Mouse (Mus musculus) forebrain, embryonic 16.5 days (tissue): ENCODE data around the gene Tnfrsf11a. TPM values are rescaled to one million over a fixed set of nuclear protein-coding genes. Genes with fewer than 3 reads are reported as not detected.
A peak's percentile ranks its signal among the peaks of the same experiment; 100 is the strongest.

Experiments
- ATAC-seq: fragments of 200-750 bp; cut with Nextera tagmentation; 2 replicates; pipeline ENCODE4 v1.8.0; 2017; ENCODE audit warnings: mild to moderate bottlenecking, moderate library complexity
- H3K27ac ChIP-seq: fragments of 300-500 bp; sonication (generic); 2 replicates; pipeline ENCODE4 v1.5.1; 2014; ENCODE audit warnings: low read length, control low read depth
- H3K27me3 ChIP-seq: fragments of 300-500 bp; sonication (generic); replicated peaks from 2 replicates; pipeline ENCODE4 v1.6.1; 2014; ENCODE audit warnings: low read length; ENCODE audit not compliant: control insufficient read depth, insufficient read depth
- H3K36me3 ChIP-seq: fragments of 300-500 bp; sonication (generic); 2 replicates; pipeline ENCODE4 v1.6.1; 2014; ENCODE audit not compliant: control insufficient read depth, insufficient read depth
- H3K4me1 ChIP-seq: fragments of 300-500 bp; sonication (generic); replicated peaks from 2 replicates; pipeline ENCODE4 v1.6.1; 2014; ENCODE audit warnings: low read length; ENCODE audit not compliant: control insufficient read depth, insufficient read depth
- H3K4me2 ChIP-seq: fragments of 300-500 bp; sonication (generic); 2 replicates; pipeline ENCODE4 v1.6.1; 2014; ENCODE audit warnings: mild to moderate bottlenecking, low read length, control low read depth
- H3K4me3 ChIP-seq: fragments of 300-500 bp; sonication (generic); replicated peaks from 2 replicates; pipeline ENCODE4 v1.5.1; 2014; ENCODE audit warnings: mild to moderate bottlenecking, low read length, control low read depth
- H3K9ac ChIP-seq: fragments of 300-500 bp; sonication (generic); replicated peaks from 2 replicates; pipeline ENCODE4 v1.6.1; 2014; ENCODE audit warnings: low read depth, low read length, control low read depth
- H3K9me3 ChIP-seq: fragments of 300-500 bp; sonication (generic); 2 replicates; pipeline ENCODE4 v1.6.1; 2016; ENCODE audit warnings: low read length; ENCODE audit not compliant: control insufficient read depth
- WGBS: fragments of 180-500 bp; shearing (Covaris S2); extraction: QIAGEN DNeasy Blood & Tissue Kit; methylation state at CpG from one replicate; pipeline ENCODE4 v1.1.7; 2014; 5-methylcytosine and 5-hydroxymethylcytosine counted together
- polyA plus RNA-seq: library from polyadenylated mRNA; unstranded; fragments of >200 nt; fragmentation: Nextera tagmentation; extraction: Ambion mirVana; gene quantifications from 2 replicates; pipeline ENCODE4 v1.2.1, GENCODE M21; 2015

The Tnfrsf11a gene
- polyA plus RNA-seq, 1 experiment from 2014 or later = 0.18 TPM

GRCm38 (mm10) chr1:105878416-105878815 lies 97.9 kb downstream of the Tnfrsf11a start:
- Histone ChIP-seq H3K4me2 (no peak overlapping the region), H3K36me3 (no peaks in the 10 kb centered on the region), H3K9me3 (no peaks in the 10 kb centered on the region), H3K27ac (no peak overlapping the region), H3K4me1 (0 out of 2 replicates have a peak, but pooled peaks cover 2% of the 10 kb centered on the region), H3K27me3 (no peaks in the 10 kb centered on the region), H3K4me3 (no peak overlapping the region), H3K9ac (no peak overlapping the region)
- ATAC-seq = no peak
- 89% methylated on average over 11 of the region's 11 CpGs for WGBS

GRCm38 (mm10) chr1:105880555-105881304 lies 100.2 kb downstream of the Tnfrsf11a start:
- 0 out of 2 replicates have a peak, but pooled peaks cover 2% of the 10 kb centered on the region for H3K4me1 ChIP-seq
- no peak overlapping the region for H3K27ac ChIP-seq
- H3K9ac ChIP-seq = no peak overlapping the region
- no peaks in the 10 kb centered on the region for H3K27me3 ChIP-seq
- H3K4me3 ChIP-seq = no peak overlapping the region; the same call in 1 of the 2 replicates
- H3K36me3 ChIP-seq = no peaks in the 10 kb centered on the region
- H3K4me2 ChIP-seq = peak overlapping the region; percentile 37
- WGBS = 14% methylated on average over 23 of the region's 25 CpGs
- no peaks in the 10 kb centered on the region for H3K9me3 ChIP-seq
- ATAC-seq = peak; percentile 49

- Histone ChIP-seq H3K4me3 (no peak overlapping the region), H3K4me1 (0 out of 2 replicates have a peak, but pooled peaks cover 1% of the 10 kb centered on the region), H3K27me3 (no peaks in the 10 kb centered on the region), H3K36me3 (no peaks in the 10 kb centered on the region), H3K27ac (no peak overlapping the region), H3K9ac (no peak overlapping the region), H3K4me2 (no peak overlapping the region), H3K9me3 (no peaks in the 10 kb centered on the region)
- no peak for ATAC-seq
- WGBS = 84% methylated on average over 7 of the region's 7 CpGs
These were observed 100.9 kb downstream of the Tnfrsf11a start for GRCm38 (mm10) chr1:105881466-105881865.

- ATAC-seq = no peak
- Histone ChIP-seq H3K4me3 (no peak overlapping the region), H3K9me3 (no peaks in the 10 kb centered on the region), H3K27ac (no peak overlapping the region), H3K4me2 (no peak overlapping the region), H3K4me1 (no peaks in the 10 kb centered on the region), H3K9ac (no peak overlapping the region), H3K27me3 (no peaks in the 10 kb centered on the region), H3K36me3 (no peaks in the 10 kb centered on the region)
- WGBS = 82% methylated on average over 2 of the region's 2 CpGs
These were observed 103.0 kb downstream of the Tnfrsf11a start for GRCm38 (mm10) chr1:105883498-105883897.

- WGBS = 90% methylated on average over 1 of the region's 1 CpGs
- no peaks in the 10 kb centered on the region for H3K27me3 ChIP-seq
- no peak for ATAC-seq
- no peak overlapping the region for H3K9ac ChIP-seq
- no peaks in the 10 kb centered on the region for H3K36me3 ChIP-seq
- no peak overlapping the region for H3K4me3 ChIP-seq
- H3K4me2 ChIP-seq = no peak overlapping the region
- no peak overlapping the region for H3K27ac ChIP-seq
- H3K9me3 ChIP-seq = no peaks in the 10 kb centered on the region
- no peaks in the 10 kb centered on the region for H3K4me1 ChIP-seq
These were observed 104.6 kb downstream of the Tnfrsf11a start for GRCm38 (mm10) chr1:105885101-105885500.

GRCm38 (mm10) chr1:105885575-105885974 lies 105.1 kb downstream of the Tnfrsf11a start:
- no peak overlapping the region for H3K4me3 ChIP-seq
- H3K9me3 ChIP-seq = no peaks in the 10 kb centered on the region
- H3K4me2 ChIP-seq = no peak overlapping the region
- no peaks in the 10 kb centered on the region for H3K27me3 ChIP-seq
- H3K9ac ChIP-seq = no peak overlapping the region
- WGBS = 73% methylated on average over 5 of the region's 5 CpGs
- no peak for ATAC-seq
- no peaks in the 10 kb centered on the region for H3K36me3 ChIP-seq
- no peak overlapping the region for H3K27ac ChIP-seq
- H3K4me1 ChIP-seq = no peaks in the 10 kb centered on the region

- Histone ChIP-seq H3K4me3 (no peak overlapping the region), H3K36me3 (no peaks in the 10 kb centered on the region), H3K27me3 (no peaks in the 10 kb centered on the region), H3K4me1 (no peaks in the 10 kb centered on the region), H3K4me2 (no peak overlapping the region), H3K27ac (no peak overlapping the region), H3K9me3 (no peaks in the 10 kb centered on the region), H3K9ac (no peak overlapping the region)
- 76% methylated on average over 5 of the region's 5 CpGs for WGBS
- ATAC-seq = no peak
These were observed 105.8 kb downstream of the Tnfrsf11a start for GRCm38 (mm10) chr1:105886358-105886757.

- Histone ChIP-seq H3K27ac (no peak overlapping the region), H3K9me3 (no peaks in the 10 kb centered on the region), H3K4me2 (no peak overlapping the region), H3K36me3 (no peaks in the 10 kb centered on the region), H3K27me3 (no peaks in the 10 kb centered on the region), H3K9ac (no peak overlapping the region), H3K4me3 (no peak overlapping the region), H3K4me1 (no peaks in the 10 kb centered on the region; the same call in 1 of the 2 replicates)
- WGBS = 42% methylated on average over 15 of the region's 15 CpGs
- ATAC-seq = 0 out of 2 replicates have a peak, but pooled peaks have one; percentile 27
These were observed 110.7 kb downstream of the Tnfrsf11a start for GRCm38 (mm10) chr1:105891032-105891725.

GRCm38 (mm10) chr1:105895019-105895418 lies 114.5 kb downstream of the Tnfrsf11a start:
- H3K27me3 ChIP-seq = no peaks in the 10 kb centered on the region
- no peaks in the 10 kb centered on the region for H3K36me3 ChIP-seq
- no peak overlapping the region for H3K27ac ChIP-seq
- H3K9ac ChIP-seq = no peak overlapping the region
- no peaks in the 10 kb centered on the region; the same call in 1 of the 2 replicates for H3K4me1 ChIP-seq
- no peak overlapping the region for H3K4me3 ChIP-seq
- H3K4me2 ChIP-seq = no peak overlapping the region
- H3K9me3 ChIP-seq = no peaks in the 10 kb centered on the region
- peak; percentile 80 for ATAC-seq
- 51% methylated on average over 5 of the region's 5 CpGs for WGBS
